Mouse (Mus musculus) MEL (cell line): ENCODE measurements around the gene Hoxd1. TPM values are rescaled to one million over a fixed set of nuclear protein-coding genes. Genes with fewer than 3 reads are reported as not detected.

Experiments used
- DNase-seq: peaks from one replicate; pipeline ENCODE4 v3.0.0; 2011; ENCODE audit warnings: low read depth, low spot score
- H3K27ac ChIP-seq: 2 replicates; pipeline ENCODE4 v1.5.1; 2012; ENCODE audit warnings: low read depth, mild to moderate bottlenecking, control low read depth, low read length, moderate library complexity; ENCODE audit not compliant: control insufficient read depth
- H3K27me3 ChIP-seq, 2 experiments: fragments of 150-350 bp in 1 of 2; sonication (generic) in 1 of 2; 2 replicates each; pipeline ENCODE4 v1.6.1; 2012; ENCODE audit warnings: low read length in 2 of 2, mild to moderate bottlenecking in 2 of 2, improper control_type of control experiment in 1 of 2, moderate library complexity in 1 of 2; ENCODE audit not compliant: insufficient read depth in 2 of 2, control insufficient read depth in 1 of 2
- H3K36me3 ChIP-seq, 2 experiments: 2 replicates each; pipeline ENCODE4 v1.6.1; 2012 to 2014; ENCODE audit warnings: low read length in 2 of 2, improper control_type of control experiment in 1 of 2, inconsistent platforms in 1 of 2, mild to moderate bottlenecking in 1 of 2; ENCODE audit not compliant: insufficient read depth in 2 of 2, control insufficient read depth in 1 of 2
- H3K4me1 ChIP-seq, 2 experiments: fragments of 150-350 bp in 1 of 2; sonication (generic) in 1 of 2; 2 replicates each; pipeline ENCODE4 v1.6.1; 2012; ENCODE audit warnings: low read length in 2 of 2, improper control_type of control experiment in 1 of 2, mild to moderate bottlenecking in 1 of 2; ENCODE audit not compliant: insufficient read depth in 2 of 2, control insufficient read depth in 1 of 2
- H3K4me3 ChIP-seq, 2 experiments: fragments of 150-350 bp in 1 of 2; sonication (generic) in 1 of 2; 2 replicates each; pipeline ENCODE4 v1.5.1; 2012; ENCODE audit warnings: low read depth in 2 of 2, low read length in 2 of 2, mild to moderate bottlenecking in 2 of 2, moderate library complexity in 2 of 2, control low read depth in 1 of 2, improper control_type of control experiment in 1 of 2; ENCODE audit not compliant: control insufficient read depth in 1 of 2, insufficient read depth in 1 of 2
- H3K79me2 ChIP-seq: 2 replicates; pipeline ENCODE4 v1.6.1; 2012; ENCODE audit warnings: mild to moderate bottlenecking, low read length, moderate library complexity; ENCODE audit not compliant: control insufficient read depth, poor library complexity, insufficient read depth
- H3K9ac ChIP-seq: 2 replicates; pipeline ENCODE4 v1.6.1; 2012; ENCODE audit warnings: low read depth, mild to moderate bottlenecking, control low read depth, low read length, moderate library complexity; ENCODE audit not compliant: control insufficient read depth, poor library complexity, severe bottlenecking
- H3K9me3 ChIP-seq: fragments of 150-350 bp; sonication (generic); replicated peaks from 2 replicates; pipeline ENCODE4 v1.6.1; 2012; ENCODE audit warnings: mild to moderate bottlenecking, low read length, improper control_type of control experiment, moderate library complexity; ENCODE audit not compliant: insufficient read depth
- CHD1 ChIP-seq: IDR thresholded peaks from 2 replicates; pipeline ENCODE4 v1.6.1; 2012; ENCODE audit warnings: low read depth, mild to moderate bottlenecking, inconsistent platforms, low read length, improper control_type of control experiment
- CHD2 ChIP-seq: IDR thresholded peaks from 2 replicates; pipeline ENCODE4 v1.6.1; 2011; ENCODE audit warnings: low read length, improper control_type of control experiment
- CTCF ChIP-seq, 3 experiments: IDR thresholded peaks in 2 of 3; conservative IDR thresholded peaks in 1 of 3; 2 replicates each; pipeline ENCODE4 v1.5.1; 2011 to 2012; ENCODE audit warnings: low read length in 3 of 3, low read depth in 2 of 3, mild to moderate bottlenecking in 2 of 3, improper control_type of control experiment in 1 of 3, inconsistent platforms in 1 of 3, mixed read lengths in 1 of 3, moderate library complexity in 1 of 3; ENCODE audit not compliant: control insufficient read depth in 1 of 3, insufficient read depth in 1 of 3, poor library complexity in 1 of 3, severe bottlenecking in 1 of 3
- E2F4 ChIP-seq: IDR thresholded peaks from 2 replicates; pipeline ENCODE4 v1.6.1; 2011; ENCODE audit warnings: low read depth, low read length, improper control_type of control experiment, borderline replicate concordance
- EP300 ChIP-seq, 2 experiments: IDR thresholded peaks; 2 replicates each; pipeline ENCODE4 v1.6.1; 2011; ENCODE audit warnings: improper control_type of control experiment in 2 of 2, low read length in 2 of 2, low read depth in 1 of 2, mild to moderate bottlenecking in 1 of 2
- ETS1 ChIP-seq: IDR thresholded peaks from 2 replicates; pipeline ENCODE4 v1.6.1; 2012; ENCODE audit warnings: low read depth, mild to moderate bottlenecking, inconsistent platforms, low read length, improper control_type of control experiment, moderate library complexity
- GABPA ChIP-seq: IDR thresholded peaks from 2 replicates; pipeline ENCODE4 v1.6.1; 2012; ENCODE audit warnings: low read depth, mild to moderate bottlenecking, inconsistent platforms, low read length, improper control_type of control experiment, moderate library complexity
- GATA1 ChIP-seq: IDR thresholded peaks from 2 replicates; pipeline ENCODE4 v1.6.1; 2011; ENCODE audit warnings: low read depth, low read length, improper control_type of control experiment
- HCFC1 ChIP-seq: IDR thresholded peaks from 2 replicates; pipeline ENCODE4 v1.6.1; 2012; ENCODE audit warnings: low read depth, mild to moderate bottlenecking, inconsistent platforms, low read length, improper control_type of control experiment, moderate library complexity
- JUND ChIP-seq: IDR thresholded peaks from 2 replicates; pipeline ENCODE4 v1.6.1; 2011; ENCODE audit warnings: low read depth, mild to moderate bottlenecking, improper control_type of control experiment, low read length
- MAFK ChIP-seq: IDR thresholded peaks from 2 replicates; pipeline ENCODE4 v1.6.1; 2011; ENCODE audit warnings: low read depth, mild to moderate bottlenecking, low read length, improper control_type of control experiment, borderline replicate concordance
- MAX ChIP-seq: IDR thresholded peaks from 2 replicates; pipeline ENCODE4 v1.6.1; 2011; ENCODE audit warnings: low read length, improper control_type of control experiment
- MAZ ChIP-seq: IDR thresholded peaks from 2 replicates; pipeline ENCODE4 v1.6.1; 2012; ENCODE audit warnings: low read depth, mild to moderate bottlenecking, inconsistent platforms, low read length, improper control_type of control experiment
- MYB ChIP-seq: IDR thresholded peaks from 2 replicates; pipeline ENCODE4 v1.6.1; 2011; ENCODE audit warnings: mild to moderate bottlenecking, low read depth, low read length, improper control_type of control experiment
- NELFE ChIP-seq: IDR thresholded peaks from 2 replicates; pipeline ENCODE4 v1.6.1; 2011; ENCODE audit warnings: low read depth, low read length, improper control_type of control experiment
- NRF1 ChIP-seq: IDR thresholded peaks from 2 replicates; pipeline ENCODE4 v1.6.1; 2014; ENCODE audit warnings: low read depth, mild to moderate bottlenecking, inconsistent platforms, low read length, improper control_type of control experiment, moderate library complexity; ENCODE audit not compliant: poor library complexity, insufficient read depth, severe bottlenecking
- POLR2AphosphoS2 ChIP-seq: IDR thresholded peaks from 2 replicates; pipeline ENCODE4 v1.6.1; 2011; ENCODE audit warnings: low read length, improper control_type of control experiment
- POLR2AphosphoS5 ChIP-seq: IDR thresholded peaks from 2 replicates; pipeline ENCODE4 v1.6.1; 2012; ENCODE audit warnings: low read depth, borderline replicate concordance, mild to moderate bottlenecking, inconsistent platforms, low read length, moderate library complexity, mixed read lengths
- RCOR1 ChIP-seq: IDR thresholded peaks from 2 replicates; pipeline ENCODE4 v1.6.1; 2012; ENCODE audit warnings: low read depth, mild to moderate bottlenecking, inconsistent platforms, low read length, improper control_type of control experiment
- SMC3 ChIP-seq: IDR thresholded peaks from 2 replicates; pipeline ENCODE4 v1.6.1; 2011; ENCODE audit warnings: low read depth, low read length, improper control_type of control experiment
- TAL1 ChIP-seq: IDR thresholded peaks from 2 replicates; pipeline ENCODE4 v1.6.1; 2012; ENCODE audit warnings: mild to moderate bottlenecking, inconsistent platforms, low read length, moderate library complexity, mixed read lengths
- TCF12 ChIP-seq: IDR thresholded peaks from 2 replicates; pipeline ENCODE4 v1.6.1; 2014; ENCODE audit warnings: low read depth, mild to moderate bottlenecking, inconsistent platforms, low read length, improper control_type of control experiment, moderate library complexity
- UBTF ChIP-seq: IDR thresholded peaks from 2 replicates; pipeline ENCODE4 v1.6.1; 2012; ENCODE audit warnings: low read depth, mild to moderate bottlenecking, inconsistent platforms, low read length, improper control_type of control experiment, moderate library complexity, borderline replicate concordance; ENCODE audit not compliant: insufficient read depth
- USF1 ChIP-seq: IDR thresholded peaks from 2 replicates; pipeline ENCODE4 v1.6.1; 2014; ENCODE audit warnings: low read depth, mild to moderate bottlenecking, inconsistent platforms, low read length, improper control_type of control experiment, moderate library complexity
- ZC3H11A ChIP-seq: IDR thresholded peaks from 2 replicates; pipeline ENCODE4 v1.6.1; 2012; ENCODE audit warnings: low read depth, mild to moderate bottlenecking, inconsistent platforms, low read length, improper control_type of control experiment
- ZMIZ1 ChIP-seq: IDR thresholded peaks from 2 replicates; pipeline ENCODE4 v1.6.1; 2012; ENCODE audit warnings: low read depth, mild to moderate bottlenecking, inconsistent platforms, low read length, improper control_type of control experiment, moderate library complexity
- ZNF384 ChIP-seq: IDR thresholded peaks from 2 replicates; pipeline ENCODE4 v1.6.1; 2012; ENCODE audit warnings: low read depth, mild to moderate bottlenecking, inconsistent platforms, low read length, improper control_type of control experiment
- polyA plus RNA-seq, 2 experiments: library from polyadenylated mRNA; stranded (reverse) in 1 of 2; unstranded in 1 of 2; fragments of >175 nt in 1 of 2; fragments of >200 nt in 1 of 2; gene quantifications; 2 replicates each; pipeline versions ENCODE4 v1.2.1 to v1.2.4; 2012; ENCODE audit warnings: low replicate concordance in 2 of 2, low read depth in 1 of 2; ENCODE audit not compliant: insufficient read length in 2 of 2, insufficient read depth in 1 of 2, missing spikeins in 1 of 2
- total RNA-seq: library from RNA; depleted of rRNA; stranded (reverse); fragments of 300-350 nt; gene quantifications from 2 replicates; pipeline ENCODE4 v1.2.3, GENCODE M21; 2012

Gene Hoxd1
- total and polyA plus RNA-seq, 3 experiments, result not detected

GRCm38 (mm10) chr2:74747006-74747405 lies 15.8 kb upstream of the Hoxd1 start:
- no peak for TF ChIP-seq E2F4
- TF ChIP-seq JUND, result no peak
- no peak for TF ChIP-seq HCFC1
- no peak for TF ChIP-seq ZC3H11A
- TF ChIP-seq NELFE, result no peak
- no peak for TF ChIP-seq NRF1
- no peak for TF ChIP-seq TAL1
- TF ChIP-seq MAZ, result no peak
- no peak for TF ChIP-seq CTCF (IDR thresholded peaks at IDR 0.05 in 2 of 3, conservative IDR thresholded peaks at IDR 0.05 in 1 of 3; ENCODE audit: control insufficient read depth in 1 of 3, insufficient read depth in 1 of 3, low read depth in 2 of 3, low read length in 3 of 3, poor library complexity in 1 of 3, severe bottlenecking in 1 of 3)
- no peak for TF ChIP-seq GABPA
- TF ChIP-seq MYB, result no peak
- no peak for TF ChIP-seq POLR2AphosphoS5
- TF ChIP-seq GATA1, result no peak
- Histone ChIP-seq H3K9ac (no peak overlapping the region), H3K79me2 (no peaks in the 10 kb centered on the region), H3K4me1 (no peaks in the 10 kb centered on the region), H3K27ac (no peak overlapping the region), H3K9me3 (no peaks in the 10 kb centered on the region), H3K4me3 (no peak overlapping the region), H3K27me3 (no peaks in the 10 kb centered on the region; a peak in 1 of 4 replicates), H3K36me3 (no peaks in the 10 kb centered on the region)
- no peak for DNase-seq

- H3K27ac ChIP-seq, result no peak overlapping the region
- no peak overlapping the region for H3K4me3 ChIP-seq
- H3K36me3 ChIP-seq, result no peaks in the 10 kb centered on the region
- no peak overlapping the region for H3K9ac ChIP-seq
- no peaks in the 10 kb centered on the region; a peak in 1 of 4 replicates for H3K27me3 ChIP-seq
- H3K4me1 ChIP-seq, result no peaks in the 10 kb centered on the region
- TF ChIP-seq SMC3, result no peak
- no peak for TF ChIP-seq MAFK
- TF ChIP-seq CHD2, result no peak
- no peak for TF ChIP-seq ZMIZ1
- no peak for TF ChIP-seq MYB
- TF ChIP-seq ZNF384, result no peak
- no peak for TF ChIP-seq ETS1
- TF ChIP-seq CHD1, result no peak
- no peak for TF ChIP-seq USF1
- no peak for TF ChIP-seq EP300 (IDR thresholded peaks at IDR 0.05; ENCODE audit: low read depth in 1 of 2, low read length in 2 of 2)
- TF ChIP-seq MAX, result no peak
- no peak for TF ChIP-seq UBTF
- TF ChIP-seq RCOR1, result no peak
- TF ChIP-seq GATA1, result no peak
- no peak for TF ChIP-seq POLR2AphosphoS2
- no peak for TF ChIP-seq TCF12
- H3K9me3 ChIP-seq, result no peaks in the 10 kb centered on the region
- H3K79me2 ChIP-seq, result no peaks in the 10 kb centered on the region
- DNase-seq, result no peak
These were observed 15.1 kb upstream of the Hoxd1 start for GRCm38 (mm10) chr2:74747661-74748141.
